Mouse (Mus musculus): ENCODE data around the gene 9130019O22Rik.
"Not testable (repeated sequence)": the region's sequence is repeated elsewhere in the genome, so short reads cannot be mapped to it uniquely, and the experiment has no call there.

The 9130019O22Rik gene

DNA sequence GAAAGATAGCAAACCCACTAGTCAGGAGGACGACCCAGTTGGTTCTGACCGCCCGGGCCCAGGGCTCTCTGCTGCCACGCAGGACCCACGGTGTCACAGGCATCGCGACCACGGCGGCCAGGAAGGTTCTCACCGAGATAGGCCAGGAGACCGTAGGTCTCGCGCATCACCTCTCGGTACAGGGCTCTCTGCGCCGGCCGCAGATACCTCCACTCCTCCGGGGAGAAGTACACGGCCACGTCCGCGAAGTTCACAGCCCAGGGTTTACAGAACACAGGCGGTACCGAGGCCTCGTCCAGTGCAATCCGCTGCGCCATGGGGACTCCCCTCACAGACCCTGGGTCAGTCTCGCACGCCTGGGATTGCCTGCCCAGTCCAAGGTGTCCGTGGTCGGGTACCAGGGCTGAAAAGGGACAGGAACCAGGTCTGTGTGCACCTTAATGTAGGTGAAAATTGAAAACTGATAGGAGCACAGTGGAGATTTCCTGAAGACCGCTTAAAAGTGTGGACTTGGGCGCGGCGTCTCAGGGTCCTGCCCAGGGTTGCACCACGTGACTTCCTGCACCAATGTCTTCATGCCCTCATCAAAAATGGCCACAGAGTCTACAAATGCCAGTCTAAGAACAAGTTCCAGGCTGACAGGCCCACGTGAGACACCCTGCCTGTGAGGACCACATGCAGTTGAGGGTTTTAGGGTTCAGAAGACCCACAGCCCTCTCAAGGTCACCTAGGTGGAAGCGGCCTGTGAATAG lies at the start of gene 9130019O22Rik:
Gene 9130019O22Rik (minus strand): TSS at position 526 of the 752 bp plus-strand sequence.
- peak; percentile 91 for DNase-seq

DNA sequence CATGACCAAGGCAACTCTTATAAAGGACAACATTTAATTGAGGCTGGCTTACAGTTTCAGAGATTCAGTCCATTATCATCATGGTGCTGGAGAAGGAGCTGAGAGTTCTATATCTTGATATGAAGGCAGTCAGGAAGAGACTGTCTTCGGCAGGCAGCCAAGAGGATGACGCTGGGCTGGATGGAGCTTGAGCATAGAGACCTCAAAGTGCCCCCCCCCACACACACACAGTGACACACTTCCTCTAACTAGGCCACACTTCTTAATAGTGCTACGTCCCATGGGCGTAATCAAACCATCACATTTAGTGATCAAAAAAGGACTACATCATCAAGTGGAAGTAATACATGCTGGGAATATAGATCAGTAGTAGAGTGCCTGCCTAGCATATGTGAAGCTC lies 48.2 kb upstream of the 9130019O22Rik start:
- no peak for DNase-seq

DNA sequence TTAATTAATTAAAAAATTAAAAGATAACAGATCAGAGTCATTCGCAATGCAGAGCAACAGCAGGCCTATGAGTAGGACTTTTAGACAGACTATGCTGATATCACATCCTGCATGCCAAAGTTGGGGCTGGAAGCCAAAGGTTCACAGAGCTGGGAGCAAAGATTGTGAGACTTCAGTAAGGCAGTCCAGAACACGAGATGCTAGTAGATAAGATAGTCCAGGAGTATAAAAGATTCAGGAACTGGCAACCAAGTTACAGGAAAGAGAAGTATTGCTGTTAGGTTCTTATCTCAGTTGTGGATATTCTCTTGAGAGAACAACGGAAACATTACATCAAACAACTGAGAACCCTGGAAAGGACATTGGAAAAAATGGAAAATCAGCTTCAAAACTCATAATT lies 39.4 kb upstream of the 9130019O22Rik start:
- DNase-seq = no peak

DNA sequence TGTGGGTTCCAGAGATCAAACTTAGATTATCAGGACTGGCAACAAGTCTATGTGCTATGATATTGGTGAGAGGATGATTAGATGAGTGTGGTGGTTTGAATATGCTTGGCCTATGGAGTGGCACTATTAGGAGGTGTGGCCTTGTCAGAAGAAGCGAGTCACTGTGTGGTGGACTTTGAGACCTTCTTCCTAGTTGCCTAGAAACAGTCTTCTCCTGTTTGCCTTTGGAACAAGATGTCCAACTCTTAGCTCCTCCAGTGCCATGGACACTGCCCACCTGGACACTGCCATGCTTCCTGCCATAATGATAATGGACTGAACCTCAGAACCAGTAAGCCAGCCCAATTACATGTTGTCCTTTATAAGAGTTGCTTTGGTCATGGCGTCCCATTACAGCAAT lies 38.9 kb upstream of the 9130019O22Rik start:
- no peak for DNase-seq

DNA sequence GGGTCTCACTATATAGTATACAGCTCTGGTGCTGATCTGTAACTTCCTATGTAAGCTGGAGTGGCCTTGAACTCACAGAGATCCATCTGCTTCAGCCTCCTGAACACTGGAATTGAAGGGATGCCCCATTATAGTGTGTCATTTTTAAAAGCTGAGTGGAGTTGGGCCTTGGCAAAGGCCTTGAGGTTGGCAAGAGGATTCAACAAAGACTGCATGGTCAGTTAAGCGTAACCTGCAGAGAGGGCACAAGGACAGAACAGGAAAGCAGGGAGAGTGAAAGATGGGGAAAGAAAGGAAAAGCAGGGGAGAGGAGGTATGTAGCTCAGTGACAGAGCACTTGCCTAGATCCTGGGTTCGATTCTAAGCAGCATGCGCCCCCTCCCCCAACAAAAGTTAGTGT lies 38.3 kb upstream of the 9130019O22Rik start:
- no peak for DNase-seq

DNA sequence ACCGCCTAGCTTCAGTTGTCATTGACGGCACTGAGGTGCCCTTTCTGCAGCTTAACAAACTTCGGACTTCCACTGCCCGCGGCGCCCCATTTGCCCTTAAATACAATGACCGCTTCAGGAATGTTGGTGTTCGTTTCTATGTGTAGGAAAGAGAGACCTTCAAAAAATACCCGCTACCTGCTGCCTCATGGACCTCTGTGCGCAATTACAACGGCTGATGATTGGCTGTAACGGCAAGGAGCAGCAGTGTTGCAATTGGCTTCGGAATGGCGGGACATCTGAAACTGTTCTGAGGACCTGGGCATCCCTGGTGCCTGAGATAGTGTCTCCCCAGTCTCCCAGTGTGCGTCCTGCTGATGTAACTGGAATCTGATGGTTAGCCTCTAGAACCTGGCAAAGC lies 35.3 kb upstream of the 9130019O22Rik start:
- DNase-seq = no peak

DNA sequence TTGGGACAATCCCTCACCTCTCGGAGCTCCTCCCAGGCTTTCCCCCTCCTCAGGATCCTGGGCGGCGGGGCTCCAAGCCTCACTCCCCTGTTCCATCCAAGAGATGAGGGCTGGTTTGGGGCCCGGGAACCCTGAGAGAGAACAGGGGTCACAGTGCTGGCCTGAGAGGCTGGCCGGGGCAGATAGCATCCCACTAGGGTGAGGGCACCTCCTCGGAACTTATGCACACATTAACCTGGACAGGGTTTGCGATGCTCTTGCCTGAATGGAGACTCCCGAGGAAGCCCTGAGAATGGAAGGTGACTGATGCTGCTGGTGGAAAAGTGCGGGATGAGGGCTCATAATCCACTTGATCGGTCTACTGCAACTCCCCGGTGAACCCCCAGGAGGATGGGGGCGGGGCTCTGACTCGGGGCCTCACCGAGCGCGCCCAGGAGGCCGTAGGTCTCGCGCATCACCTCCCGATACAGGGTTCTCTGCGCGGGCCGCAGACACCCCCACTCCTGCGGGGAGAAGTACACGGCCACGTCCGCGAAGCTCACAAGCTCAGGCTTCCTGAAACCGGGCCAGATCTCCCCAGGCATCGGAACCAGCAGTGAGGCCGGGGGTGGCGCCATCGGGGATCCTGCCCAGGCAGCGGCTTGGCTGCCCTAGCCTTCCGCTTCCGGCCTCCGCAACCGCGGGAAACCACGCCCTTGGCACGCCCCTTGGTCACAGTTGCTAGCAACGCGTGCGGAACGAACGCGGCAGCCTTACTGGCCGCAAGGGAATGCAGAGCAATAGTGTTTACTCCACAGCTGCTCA lies 34.6 kb upstream of the 9130019O22Rik start, which contains the start of gene Zfp688:
Gene Zfp688 (minus strand): TSS at position 681 of the 804 bp plus-strand sequence.
- peak; percentile 96 for DNase-seq

DNA sequence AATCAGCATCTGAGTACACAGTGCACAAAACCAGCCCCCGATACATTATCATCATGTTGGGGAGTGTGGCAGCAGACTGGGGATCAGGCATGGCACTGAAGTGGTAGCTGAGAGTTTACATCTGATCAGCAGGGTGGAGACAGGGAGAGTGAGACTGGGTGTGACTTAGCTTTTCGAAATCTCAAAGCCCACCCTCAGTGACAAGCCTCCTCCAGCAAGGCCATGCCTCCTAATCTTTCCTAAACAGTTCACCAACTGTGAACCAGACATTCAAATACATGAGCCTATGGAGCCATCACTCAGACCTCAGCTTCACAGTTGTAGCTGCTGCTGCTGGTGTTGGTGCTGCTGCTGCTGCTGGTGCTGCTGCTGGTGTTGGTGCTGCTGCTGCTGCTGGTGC lies 24.5 kb upstream of the 9130019O22Rik start:
- DNase-seq = no peak

DNA sequence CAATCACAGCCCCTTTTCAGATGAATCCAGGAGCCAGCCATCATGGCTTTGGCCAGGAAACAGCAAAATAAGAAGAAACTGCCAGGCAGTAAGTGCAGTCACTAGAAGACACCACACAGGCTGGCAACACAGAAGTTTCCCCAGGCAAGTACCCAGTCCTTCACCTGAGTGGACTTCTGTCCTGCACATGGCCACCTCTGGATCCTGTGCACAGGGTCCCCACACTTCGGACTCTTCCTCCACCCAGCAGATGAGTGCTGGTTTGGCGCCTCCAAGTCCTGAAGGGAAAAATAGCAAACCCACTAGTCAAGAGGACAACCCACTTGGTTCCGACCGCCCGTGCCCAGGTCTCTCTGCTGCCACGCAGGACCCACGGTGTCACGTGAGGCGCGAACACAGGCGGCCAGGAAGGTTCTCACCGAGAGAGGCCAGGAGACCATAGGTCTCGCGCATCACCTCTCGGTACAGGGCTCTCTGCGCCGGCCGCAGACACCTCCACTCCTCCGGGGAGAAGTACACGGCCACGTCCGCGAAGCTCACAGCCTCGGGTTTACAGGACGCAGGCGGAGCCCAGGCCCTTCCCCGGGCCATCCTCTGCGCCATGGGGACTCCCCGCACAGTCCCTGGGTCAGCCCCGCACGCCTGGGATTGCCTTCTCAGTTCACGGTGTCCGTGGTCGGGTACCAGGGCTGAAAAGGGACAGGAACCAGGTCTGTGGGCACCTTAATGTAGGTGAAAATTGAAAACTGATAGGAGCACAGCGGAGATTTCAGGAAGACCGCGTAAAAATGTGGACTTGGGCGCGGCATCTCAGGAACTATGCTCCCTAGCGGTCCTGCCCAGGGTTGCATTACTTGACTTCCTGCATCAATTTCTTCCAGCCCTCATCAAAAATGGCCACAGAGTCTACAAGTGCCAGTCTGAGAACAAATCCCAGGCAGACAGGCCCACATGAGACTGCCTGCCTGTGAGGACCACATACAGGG lies 19.3 kb upstream of the 9130019O22Rik start, which contains the start of gene Zfp764:
Gene Zfp764 (minus strand): TSS at position 821 of the 986 bp plus-strand sequence.
- DNase-seq = peak; percentile 93

DNA sequence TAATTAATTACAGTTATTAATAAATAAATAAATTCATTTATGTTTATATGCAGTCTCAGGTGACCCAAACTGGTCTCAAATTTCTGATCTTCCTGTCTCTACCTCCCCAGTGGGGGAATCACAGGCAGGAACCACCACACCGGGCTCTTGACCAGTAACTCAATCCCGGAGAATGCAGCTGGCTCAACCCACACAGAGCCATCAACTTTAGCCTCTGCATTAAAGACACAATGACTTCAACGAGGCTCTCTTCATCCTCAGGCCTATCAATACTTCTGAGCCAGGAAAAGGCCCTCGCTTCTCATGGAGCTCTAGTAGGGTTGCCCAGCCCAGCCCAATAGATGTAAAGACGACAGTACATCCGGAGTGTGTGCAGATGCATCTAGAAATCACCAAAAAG lies 17.1 kb upstream of the 9130019O22Rik start:
- DNase-seq = not testable (repeated sequence)

DNA sequence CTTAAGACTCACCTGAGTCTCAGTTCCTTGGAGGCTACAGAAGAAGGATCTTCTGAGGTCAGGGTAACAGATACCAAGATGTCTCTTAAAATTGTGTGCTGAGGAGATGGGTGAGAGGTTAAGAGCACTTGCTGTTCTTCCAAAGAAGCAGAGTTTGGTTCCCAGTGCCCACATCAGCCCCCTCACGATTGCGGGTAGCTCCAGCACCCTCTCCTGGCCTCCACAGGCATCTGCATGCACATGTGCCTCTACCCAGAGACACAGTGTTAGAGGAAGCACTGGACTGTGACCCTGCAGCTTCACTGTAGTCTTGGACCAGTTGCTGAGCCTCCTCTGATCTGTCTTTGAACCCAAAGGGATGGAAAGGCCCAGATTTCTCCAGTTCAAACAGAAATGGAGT lies 16.0 kb upstream of the 9130019O22Rik start:
- DNase-seq = no peak

DNA sequence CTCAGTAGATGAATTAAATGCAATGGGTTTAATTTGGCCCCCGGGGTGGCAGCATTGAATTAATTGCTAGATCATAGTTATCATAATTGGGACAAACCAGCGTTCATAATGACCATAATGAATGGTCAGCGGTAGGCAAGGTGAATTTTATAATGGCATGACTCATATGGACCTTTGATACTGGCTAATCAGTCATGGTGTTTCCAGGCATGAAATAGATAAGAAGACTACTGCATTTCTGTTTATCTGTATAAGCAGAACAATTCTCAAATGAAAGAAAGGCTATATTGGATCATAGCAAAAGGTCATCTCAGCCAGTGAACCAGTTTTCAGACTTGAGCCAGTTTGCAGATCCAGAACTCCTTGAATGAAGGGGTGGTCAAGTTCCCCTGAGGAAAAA lies 13.4 kb upstream of the 9130019O22Rik start:
- no peak for DNase-seq

DNA sequence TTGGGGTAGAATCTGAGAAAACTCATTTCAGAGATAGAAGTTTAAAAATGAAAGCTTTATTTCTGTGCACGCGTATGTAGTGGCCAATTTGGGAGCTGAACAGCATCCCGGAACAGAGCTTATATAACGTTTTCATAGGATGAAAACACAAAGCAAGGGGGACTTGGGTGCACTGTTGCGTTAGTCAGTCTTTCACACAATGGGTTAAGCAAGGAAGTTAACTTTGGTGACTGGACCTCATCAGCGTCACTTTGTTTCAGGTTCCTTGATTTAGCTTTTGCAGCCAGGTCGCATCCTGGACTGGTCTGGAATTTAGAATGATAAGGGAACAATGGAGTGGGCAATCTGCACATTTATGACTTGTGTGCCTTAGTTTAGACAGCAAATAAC lies 7.0 kb upstream of the 9130019O22Rik start:
- no peak for DNase-seq

DNA sequence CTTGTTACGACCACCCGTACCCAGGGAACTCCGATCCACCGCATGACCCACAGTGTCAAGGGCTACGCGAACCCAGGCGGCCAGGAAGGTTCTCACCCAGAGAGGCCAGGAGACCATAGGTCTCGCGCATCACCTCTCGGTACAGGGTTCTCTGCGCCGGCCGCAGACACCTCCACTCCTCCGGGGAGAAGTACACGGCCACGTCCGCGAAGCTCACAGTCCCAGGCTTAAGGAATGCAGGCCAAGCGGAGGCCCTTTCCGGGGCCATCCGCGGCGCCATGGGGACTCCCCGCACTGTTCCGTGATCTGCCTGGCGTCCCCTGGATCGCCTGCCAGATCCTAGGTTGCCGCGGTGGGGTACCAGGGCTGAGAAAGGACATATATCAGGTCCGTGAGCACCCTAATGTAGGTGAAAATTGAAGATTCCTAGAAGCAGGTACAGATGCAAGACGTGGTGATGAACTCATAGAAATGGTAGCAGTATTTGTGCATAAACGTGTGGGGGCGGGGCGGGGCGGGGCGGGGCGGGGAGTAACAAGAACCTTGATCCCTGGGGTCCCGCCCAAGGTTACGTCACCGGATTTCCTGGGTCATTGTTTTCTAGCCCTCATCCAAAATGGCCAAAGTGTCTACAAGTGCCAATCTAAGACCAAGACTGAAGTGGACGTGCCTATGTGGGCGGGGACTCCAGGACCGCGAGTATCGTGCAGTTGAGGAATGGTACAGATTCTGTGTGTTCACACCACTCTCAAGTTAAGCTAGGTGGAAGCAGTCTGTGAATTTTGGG lies 6.4 kb upstream of the 9130019O22Rik start, which contains the start of gene E430018J23Rik:
Gene E430018J23Rik (minus strand): TSS at position 473 of the 787 bp plus-strand sequence.
- peak; percentile 97 for DNase-seq

DNA sequence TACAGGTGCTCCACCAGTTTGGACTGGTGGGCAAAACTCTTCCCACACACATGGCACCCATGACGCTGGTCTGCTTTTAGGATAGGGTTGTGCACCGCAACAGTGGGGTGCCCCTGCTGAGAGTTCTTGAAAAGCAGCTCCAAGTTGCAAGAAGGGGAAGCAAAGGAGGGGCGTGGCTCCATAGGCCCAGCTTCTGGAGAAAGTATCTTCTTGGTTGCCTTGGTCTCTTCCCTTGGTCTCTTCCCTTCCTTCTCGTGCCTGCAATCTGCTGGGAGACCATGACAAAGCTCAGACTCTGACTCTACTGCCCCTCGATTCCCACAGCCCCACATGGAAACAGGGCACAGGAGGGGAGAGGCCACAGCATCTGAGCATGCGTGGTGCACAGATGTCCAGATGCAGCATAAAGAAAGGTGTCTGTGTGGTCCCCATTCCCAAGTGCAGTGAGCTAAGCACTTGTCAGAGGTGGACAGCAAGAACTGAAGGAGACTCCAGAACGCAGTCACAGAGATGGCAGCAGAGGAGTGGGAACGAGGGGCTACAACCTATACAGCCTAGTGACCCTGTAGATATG lies 5.4 kb upstream of the 9130019O22Rik start:
- no peak for DNase-seq

DNA sequence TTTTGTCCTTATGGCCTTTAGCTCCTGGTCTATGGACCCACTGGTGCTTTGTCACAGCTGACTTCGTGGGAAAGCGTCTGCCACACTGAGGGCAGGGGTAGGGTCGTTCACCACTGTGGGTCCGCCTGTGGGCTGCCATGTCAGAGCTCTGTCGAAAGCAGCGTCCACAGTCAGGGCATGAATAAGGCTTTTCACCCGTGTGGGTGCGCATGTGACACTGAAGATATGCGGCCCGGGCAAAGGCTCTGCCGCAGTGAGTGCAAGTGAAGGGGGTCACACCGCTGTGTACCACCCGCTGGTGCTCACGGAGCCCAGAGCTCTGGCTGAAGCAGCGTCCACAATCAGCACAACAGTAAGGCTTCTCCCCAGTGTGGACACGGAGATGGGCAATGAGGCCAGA lies 4.6 kb upstream of the 9130019O22Rik start:
- DNase-seq = no peak

DNA sequence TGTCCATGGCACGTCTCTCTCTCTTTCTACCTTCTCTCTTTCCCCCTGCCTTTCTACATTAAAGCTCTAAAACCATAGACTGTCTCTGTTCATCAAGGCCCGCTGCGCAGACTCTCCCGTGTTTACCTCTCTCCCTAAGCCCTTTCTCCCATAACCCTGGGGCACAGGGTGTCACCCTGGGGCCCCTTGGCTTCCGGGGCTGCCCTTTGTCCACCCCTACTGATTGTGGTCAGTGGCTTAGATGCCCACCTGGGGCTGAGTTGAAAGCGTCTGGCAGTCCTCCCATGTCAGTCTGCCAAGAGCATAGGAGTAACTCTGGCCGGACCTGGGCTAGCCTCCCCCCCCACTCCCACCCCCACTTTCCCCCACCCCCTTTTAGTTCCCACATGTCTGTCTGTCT lies 3.3 kb upstream of the 9130019O22Rik start:
- DNase-seq = no peak

DNA sequence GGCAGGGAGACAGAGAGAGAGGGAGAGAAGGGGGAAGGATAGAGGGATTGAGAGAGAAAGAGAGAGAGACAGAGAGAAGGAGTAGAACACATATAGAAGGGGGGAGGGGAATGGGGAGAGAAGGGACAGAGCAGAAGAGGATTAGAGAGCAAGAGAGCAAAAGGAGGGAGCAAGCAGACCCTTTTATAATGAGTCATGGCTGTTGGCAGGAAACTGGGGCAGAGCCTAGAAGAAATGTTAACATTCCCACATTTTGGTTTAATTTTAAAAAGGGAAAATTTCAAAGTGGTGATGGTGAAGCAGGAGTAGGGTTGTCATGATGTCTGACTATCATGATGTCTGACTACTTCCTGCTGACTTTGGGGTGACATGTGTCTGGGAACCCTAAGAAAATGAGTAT lies 1.2 kb upstream of the 9130019O22Rik start:
- DNase-seq = not testable (repeated sequence)

DNA sequence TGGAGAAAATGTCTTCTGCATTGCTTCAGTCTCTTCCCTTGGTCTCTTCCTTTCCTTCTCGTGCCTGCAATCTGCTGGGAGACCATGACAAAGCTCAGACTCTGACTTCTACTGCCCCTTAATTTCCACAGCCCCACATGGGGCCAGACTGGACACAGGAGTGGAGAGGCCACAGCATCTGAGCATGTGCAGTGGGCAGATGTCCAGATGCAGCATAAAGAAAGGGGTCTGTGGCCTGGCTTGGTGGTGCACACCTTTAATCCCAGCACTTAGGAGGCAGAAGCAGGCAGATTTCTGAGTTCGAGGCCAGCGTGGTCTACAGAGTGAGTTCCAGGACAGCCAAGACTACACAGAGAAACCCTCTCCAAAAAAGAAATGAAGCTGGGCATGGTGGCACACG lies 1.4 kb downstream of the 9130019O22Rik start:
- not testable (repeated sequence) for DNase-seq

DNA sequence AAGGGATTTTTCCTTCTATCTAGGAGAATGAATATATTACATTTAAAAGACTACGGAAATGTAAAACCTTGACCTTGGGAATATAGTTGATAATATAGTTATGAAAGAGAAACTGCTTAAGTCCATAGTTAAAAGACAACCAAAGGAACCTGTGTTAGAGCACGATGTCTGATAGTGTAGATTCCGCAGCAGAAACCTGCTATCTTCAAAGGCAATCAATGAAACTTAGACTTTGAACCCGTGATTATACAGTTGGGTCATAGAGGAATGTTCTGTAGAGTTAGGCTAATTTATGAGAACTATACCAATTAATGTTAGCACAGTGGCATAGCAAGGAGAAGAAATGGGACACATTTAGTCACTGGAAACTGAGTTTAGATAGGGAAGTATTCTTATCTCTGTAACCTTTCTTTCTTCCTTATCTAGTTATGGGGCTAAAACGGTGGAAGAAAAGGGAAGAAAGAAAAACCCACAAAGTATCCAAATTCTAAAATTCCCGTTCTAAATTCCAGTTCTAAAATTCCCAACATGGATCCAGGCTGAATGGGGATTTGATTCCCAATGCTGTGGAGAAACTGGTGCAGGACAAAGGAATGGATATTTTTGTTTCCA lies 8.6 kb downstream of the 9130019O22Rik start:
- DNase-seq = no peak
